Mouse (Mus musculus): ENCODE data around the gene Trim34a.
"Not testable (repeated sequence)": the region's sequence is repeated elsewhere in the genome, so short reads cannot be mapped to it uniquely, and the experiment has no call there.

- not testable (repeated sequence) for TF ChIP-seq POLR2A (IDR thresholded peaks at IDR 0.05; ENCODE audit: low read depth, low read length); CTCF (IDR thresholded peaks at IDR 0.05; ENCODE audit: borderline replicate concordance, insufficient read depth, low read length)
These were observed 21.1 kb downstream of the Trim34a start for GRCm38 (mm10) chr7:104265335-104265734.
